Mouse (Mus musculus) thymus, postnatal 14 days (tissue): Measurements from ENCODE around the gene Sfxn1.

Experiments
- DNase-seq: peaks from one replicate; pipeline ENCODE4 v3.0.0; 2021

Gene Sfxn1

GRCm38 (mm10) chr13:54077470-54078174 lies 6.0 kb downstream of the Sfxn1 start:
- no peak for DNase-seq

GRCm38 (mm10) chr13:54079782-54080759 lies 8.4 kb downstream of the Sfxn1 start:
- DNase-seq = no peak

GRCm38 (mm10) chr13:54080785-54081184 lies 9.1 kb downstream of the Sfxn1 start:
- no peak for DNase-seq

- DNase-seq = no peak
Measured at GRCm38 (mm10) chr13:54082946-54083345, 11.3 kb downstream of the Sfxn1 start.

GRCm38 (mm10) chr13:54084178-54084577 lies 12.5 kb downstream of the Sfxn1 start:
- no peak for DNase-seq

- DNase-seq = no peak
Measured at GRCm38 (mm10) chr13:54084826-54085225, 13.2 kb downstream of the Sfxn1 start.

GRCm38 (mm10) chr13:54085266-54085665 lies 13.6 kb downstream of the Sfxn1 start:
- no peak for DNase-seq

GRCm38 (mm10) chr13:54091719-54092118 lies 20.1 kb downstream of the Sfxn1 start:
- DNase-seq = no peak

GRCm38 (mm10) chr13:54094349-54094748 lies 22.7 kb downstream of the Sfxn1 start:
- no peak for DNase-seq

- DNase-seq = no peak
Measured at GRCm38 (mm10) chr13:54094963-54095362, 23.3 kb downstream of the Sfxn1 start.

GRCm38 (mm10) chr13:54095721-54096120 lies 24.1 kb downstream of the Sfxn1 start:
- DNase-seq = no peak

GRCm38 (mm10) chr13:54097227-54097626 lies 25.6 kb downstream of the Sfxn1 start:
- no peak for DNase-seq

GRCm38 (mm10) chr13:54097797-54098196 lies 26.1 kb downstream of the Sfxn1 start:
- no peak for DNase-seq

GRCm38 (mm10) chr13:54101031-54101820 lies 29.6 kb downstream of the Sfxn1 start:
- no peak for DNase-seq

- no peak for DNase-seq
Measured at GRCm38 (mm10) chr13:54102061-54102460, 30.4 kb downstream of the Sfxn1 start.

- no peak for DNase-seq
Measured at GRCm38 (mm10) chr13:54103271-54103670, 31.6 kb downstream of the Sfxn1 start.

- DNase-seq = no peak
Measured at GRCm38 (mm10) chr13:54103866-54104265, 32.2 kb downstream of the Sfxn1 start.

GRCm38 (mm10) chr13:54113819-54114550 lies 42.3 kb downstream of the Sfxn1 start:
- DNase-seq = peak; percentile 40

GRCm38 (mm10) chr13:54114931-54115330 lies 43.3 kb downstream of the Sfxn1 start:
- no peak for DNase-seq

GRCm38 (mm10) chr13:54115779-54116178 lies 44.1 kb downstream of the Sfxn1 start:
- no peak for DNase-seq

GRCm38 (mm10) chr13:54118355-54118754 lies 46.7 kb downstream of the Sfxn1 start:
- DNase-seq = no peak

- no peak for DNase-seq
Measured at GRCm38 (mm10) chr13:54137756-54138410, 66.2 kb downstream of the Sfxn1 start.
